Mouse (Mus musculus) naive thymus-derived CD4-positive, alpha-beta T cell, adult 2 months (primary cell): Measurements from ENCODE around the gene Rnf220.

Source experiments
- DNase-seq: peaks from one replicate; pipeline ENCODE4 v3.0.0-alpha.2; 2011; ENCODE audit warnings: low read depth

Rnf220 gene

GRCm38 (mm10) chr4:117489566-117489965 lies 7.3 kb downstream of the Rnf220 start:
- no peak for DNase-seq

GRCm38 (mm10) chr4:117487471-117487870 lies 9.4 kb downstream of the Rnf220 start:
- no peak for DNase-seq

GRCm38 (mm10) chr4:117486188-117486587 lies 10.7 kb downstream of the Rnf220 start:
- no peak for DNase-seq

- no peak for DNase-seq
Observed at GRCm38 (mm10) chr4:117485045-117485780, 11.6 kb downstream of the Rnf220 start.

- DNase-seq = no peak
Observed at GRCm38 (mm10) chr4:117484256-117485044, 12.4 kb downstream of the Rnf220 start.

- DNase-seq = no peak
Observed at GRCm38 (mm10) chr4:117483931-117484255, 13.0 kb downstream of the Rnf220 start.

GRCm38 (mm10) chr4:117482103-117482502 lies 14.7 kb downstream of the Rnf220 start:
- no peak for DNase-seq

GRCm38 (mm10) chr4:117480611-117481445 lies 16.0 kb downstream of the Rnf220 start:
- DNase-seq = no peak

- DNase-seq = no peak
Observed at GRCm38 (mm10) chr4:117479951-117480350, 16.9 kb downstream of the Rnf220 start.

- DNase-seq = peak; percentile 66
Observed at GRCm38 (mm10) chr4:117478101-117478673, 18.7 kb downstream of the Rnf220 start.

GRCm38 (mm10) chr4:117477401-117477800 lies 19.5 kb downstream of the Rnf220 start:
- no peak for DNase-seq

- no peak for DNase-seq
Observed at GRCm38 (mm10) chr4:117476777-117477176, 20.1 kb downstream of the Rnf220 start.

GRCm38 (mm10) chr4:117476355-117476754 lies 20.5 kb downstream of the Rnf220 start:
- no peak for DNase-seq

GRCm38 (mm10) chr4:117473985-117474354 lies 22.9 kb downstream of the Rnf220 start:
- no peak for DNase-seq

- no peak for DNase-seq
Observed at GRCm38 (mm10) chr4:117473291-117473984, 23.4 kb downstream of the Rnf220 start.

GRCm38 (mm10) chr4:117469471-117469870 lies 27.4 kb downstream of the Rnf220 start:
- DNase-seq = no peak

- no peak for DNase-seq
Observed at GRCm38 (mm10) chr4:117467936-117468335, 28.9 kb downstream of the Rnf220 start.

GRCm38 (mm10) chr4:117449151-117449550 lies 47.7 kb downstream of the Rnf220 start:
- DNase-seq = peak; percentile 22

GRCm38 (mm10) chr4:117447926-117448325 lies 48.9 kb downstream of the Rnf220 start:
- peak; percentile 58 for DNase-seq

GRCm38 (mm10) chr4:117445516-117446207 lies 51.2 kb downstream of the Rnf220 start:
- no peak for DNase-seq

- no peak for DNase-seq
Observed at GRCm38 (mm10) chr4:117438919-117439318, 57.9 kb downstream of the Rnf220 start.
